14 mouse cellular contexts compared by ENCODE assay signal in the genomic region with DNA sequence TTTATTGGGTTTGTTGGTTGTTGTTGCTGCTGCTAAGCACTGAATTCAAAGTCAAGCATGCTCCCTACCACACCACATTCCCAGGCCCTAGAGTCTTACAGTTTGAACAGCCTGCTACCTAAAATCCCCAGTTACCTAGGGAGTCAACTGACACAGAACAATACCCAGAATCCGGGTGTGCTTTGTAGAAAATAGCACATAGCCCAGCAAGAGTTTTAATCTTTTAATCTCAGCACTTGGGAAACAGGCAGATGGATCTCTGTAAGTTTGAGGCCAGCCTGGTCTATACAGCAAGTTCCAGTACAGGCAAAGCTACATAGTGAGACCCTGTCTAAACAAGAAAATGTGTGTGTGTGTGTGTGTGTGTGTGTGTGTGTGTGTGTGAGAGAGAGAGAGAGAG. TPM values are rescaled to one million over a fixed set of nuclear protein-coding genes. Genes with fewer than 3 reads are reported as not detected.
A peak's percentile ranks its signal among the peaks of the same experiment; 100 is the strongest.
DNase-seq lines count a peak whose midpoint lies in the region; ATAC-seq and TF ChIP-seq lines count a peak whose summit lies in the region.
"Had no signal": no experiment of that assay in that cellular context is flagged by ENCODE, and none has a peak within 500 bp of the region (broad histone marks: within the 10 kb centered on the region; RNA-seq: fewer than 3 reads in every experiment).

No protein-coding gene starts in this region.

- no peak for DNase-seq in forebrain, embryonic 14.5 days (ENCODE audit: low spot score)
- DNase-seq in left cerebral cortex, adult 8-10 months (ENCODE audit: low spot score in 2 of 2): no peak
- DNase-seq in gastrocnemius, adult 8-10 months (ENCODE audit: low spot score in 2 of 2): no peak
- DNase-seq: adrenal gland, postnatal 14 days; cerebellum, adult 11 months; heart, adult 18-20 months; kidney, adult 18-20 months; right cerebral cortex, postnatal 14 days had no signal

- H3K27ac ChIP-seq in forebrain, embryonic 13.5 days: no peak overlapping the region
- no peak overlapping the region for H3K27ac ChIP-seq in forebrain, embryonic 14.5 days (ENCODE audit: low read depth, low read length)
- no peak overlapping the region for H3K27ac ChIP-seq in intestine, embryonic 15.5 days
- H3K27ac ChIP-seq in small intestine, adult 2 months (ENCODE audit: insufficient read depth, low read depth, low read length): peak overlapping the region; percentile 64; the same call in 1 of the 2 replicates

- no peak for TF ChIP-seq POLR2A in small intestine, adult 2 months (IDR thresholded peaks at IDR 0.05; ENCODE audit: low read depth, low read length)

- 42% methylated on average over 1 of the region's 1 CpGs for WGBS in forebrain, embryonic 13.5 days
- WGBS in forebrain, embryonic 14.5 days: 28% methylated on average over 1 of the region's 1 CpGs
- WGBS in intestine, embryonic 15.5 days: 86% methylated on average over 1 of the region's 1 CpGs
- WGBS in small intestine, adult 2 months: 39% methylated on average over 1 of the region's 1 CpGs

- H3K4me3 ChIP-seq in forebrain, embryonic 13.5 days: no peak overlapping the region
- H3K4me3 ChIP-seq in forebrain, embryonic 14.5 days (ENCODE audit: low read depth, low read length): no peak overlapping the region
- H3K4me3 ChIP-seq in megakaryocyte, embryonic 14.5 days (replicated peaks): peak overlapping the region; percentile 16
- H3K4me3 ChIP-seq in intestine, embryonic 15.5 days (replicated peaks): no peak overlapping the region
- H3K4me3 ChIP-seq in small intestine, adult 2 months (ENCODE audit: low read depth, low read length): no peak overlapping the region

- no peak overlapping the region for H3K9ac ChIP-seq in forebrain, embryonic 13.5 days
- no peak overlapping the region for H3K9ac ChIP-seq in forebrain, embryonic 14.5 days (ENCODE audit: low read length)
- no peak overlapping the region for H3K9ac ChIP-seq in intestine, embryonic 15.5 days

- peaks cover 37% of the 10 kb centered on the region for H3K4me1 ChIP-seq in forebrain, embryonic 13.5 days
- H3K4me1 ChIP-seq in forebrain, embryonic 14.5 days (ENCODE audit: control insufficient read depth, insufficient read depth, low read length): peaks cover 22% of the 10 kb centered on the region
- peaks cover 64% of the 10 kb centered on the region for H3K4me1 ChIP-seq in megakaryocyte, embryonic 14.5 days
- peaks cover 32% of the 10 kb centered on the region for H3K4me1 ChIP-seq in intestine, embryonic 15.5 days (replicated peaks)
- peaks cover 26% of the 10 kb centered on the region; the same call in 1 of the 2 replicates for H3K4me1 ChIP-seq in small intestine, adult 2 months (ENCODE audit: control insufficient read depth, insufficient read depth, insufficient read length, low read length)

- H3K27me3 ChIP-seq in forebrain, embryonic 13.5 days: no peaks in the 10 kb centered on the region
- H3K27me3 ChIP-seq in forebrain, embryonic 14.5 days (replicated peaks; ENCODE audit: control insufficient read depth, insufficient read depth, low read length): no peaks in the 10 kb centered on the region
- H3K27me3 ChIP-seq in megakaryocyte, embryonic 14.5 days (replicated peaks): no peaks in the 10 kb centered on the region
- no peaks in the 10 kb centered on the region for H3K27me3 ChIP-seq in intestine, embryonic 15.5 days (replicated peaks)
- no peaks in the 10 kb centered on the region for H3K27me3 ChIP-seq in small intestine, adult 2 months (ENCODE audit: control insufficient read depth, insufficient read depth, low read length)
- H3K27me3 ChIP-seq: limb, embryonic 12.5 days had no signal

- H3K9me3 ChIP-seq in forebrain, embryonic 13.5 days (replicated peaks): no peaks in the 10 kb centered on the region
- H3K9me3 ChIP-seq in forebrain, embryonic 14.5 days (replicated peaks; ENCODE audit: control insufficient read depth, low read length): no peaks in the 10 kb centered on the region
- H3K9me3 ChIP-seq in megakaryocyte, embryonic 14.5 days: no peaks in the 10 kb centered on the region
- H3K9me3 ChIP-seq in intestine, embryonic 15.5 days: no peaks in the 10 kb centered on the region
- H3K9me3 ChIP-seq: limb, embryonic 12.5 days had no signal

- no peaks in the 10 kb centered on the region for H3K36me3 ChIP-seq in forebrain, embryonic 13.5 days (ENCODE audit: poor library complexity, severe bottlenecking)
- no peaks in the 10 kb centered on the region for H3K36me3 ChIP-seq in forebrain, embryonic 14.5 days (ENCODE audit: control insufficient read depth, insufficient read depth, low read length)
- peaks cover 32% of the 10 kb centered on the region for H3K36me3 ChIP-seq in megakaryocyte, embryonic 14.5 days (replicated peaks; ENCODE audit: low read length)
- H3K36me3 ChIP-seq in intestine, embryonic 15.5 days: no peaks in the 10 kb centered on the region
- H3K36me3 ChIP-seq in small intestine, adult 2 months (ENCODE audit: control insufficient read depth, insufficient read depth, low read length): no peaks in the 10 kb centered on the region; the same call in 1 of the 2 replicates

- peak overlapping the region; percentile 73; the same call in 1 of the 2 replicates for H3K4me2 ChIP-seq in forebrain, embryonic 13.5 days
- H3K4me2 ChIP-seq in forebrain, embryonic 14.5 days (ENCODE audit: low read length): no peak overlapping the region
- peak overlapping the region; percentile 56; the same call in 1 of the 2 replicates for H3K4me2 ChIP-seq in intestine, embryonic 15.5 days (replicated peaks)

- ATAC-seq in forebrain, embryonic 13.5 days: no peak
- ATAC-seq in forebrain, embryonic 14.5 days: no peak
- ATAC-seq in megakaryocyte, adult 5-6 weeks (ENCODE audit: poor library complexity, severe bottlenecking): no peak
- ATAC-seq in intestine, embryonic 15.5 days: no peak

- no peak for TF ChIP-seq CTCF in small intestine, adult 2 months (IDR thresholded peaks at IDR 0.05; ENCODE audit: extremely low read depth, insufficient read length, insufficient replicate concordance, low read depth, low read length)

RNA-seq across cellular contexts. Expression of gene Dnah8, which starts 13.4 kb away (rescaled TPM):
- 0.84 and 0.85 TPM in 2 replicates for polyA plus RNA-seq in forebrain, embryonic 13.5 days (2015; fragmentation: Nextera tagmentation; extraction: Ambion mirVana)
- 1.7 and 1.9 TPM in 2 replicates for polyA plus RNA-seq in forebrain, embryonic 14.5 days (2014; fragmentation: Nextera tagmentation; extraction: Ambion mirVana)
- polyA plus RNA-seq in megakaryocyte, embryonic 14.5 days (2012; ENCODE audit: insufficient read depth, low replicate concordance): not detected in 2 replicates
- 23.8 and 24.3 TPM in 2 replicates for total RNA-seq in megakaryocyte, adult 5-6 weeks (2015)
- 35.7 and 43.9 TPM in 2 replicates for total RNA-seq in megakaryocyte, adult 5-6 weeks (2017)
- polyA plus RNA-seq in intestine, embryonic 15.5 days (2015; fragmentation: Nextera tagmentation; extraction: Ambion mirVana): 0.82 and 1.2 TPM in 2 replicates
- 2.9 and 10.7 TPM in 2 replicates for polyA plus RNA-seq in small intestine, adult 2 months (2012; rRNA removed)
- 1 to 10 TPM in 3 of 4 experiments, under 1 TPM in 1; 0.91 to 1.9 (median 1.7) TPM for total RNA-seq in left cerebral cortex, adult 8-10 months (2022)
- under 1 TPM in 2 of 4 experiments, not detected in 2; 0.18 to 0.24 TPM for total RNA-seq in gastrocnemius, adult 8-10 months (2022)

RNA-seq across cellular contexts. Expression of gene Glo1, which starts 15.9 kb away (rescaled TPM):
- polyA plus RNA-seq in forebrain, embryonic 13.5 days (2015; fragmentation: Nextera tagmentation; extraction: Ambion mirVana): 191 and 194 TPM in 2 replicates
- 210 TPM in 2 replicates for polyA plus RNA-seq in forebrain, embryonic 14.5 days (2014; fragmentation: Nextera tagmentation; extraction: Ambion mirVana)
- polyA plus RNA-seq in megakaryocyte, embryonic 14.5 days (2012; ENCODE audit: insufficient read depth, low replicate concordance): 0.65 and 21.7 TPM in 2 replicates
- total RNA-seq in megakaryocyte, adult 5-6 weeks (2015): 52.5 and 55.3 TPM in 2 replicates
- total RNA-seq in megakaryocyte, adult 5-6 weeks (2017): 56.7 and 61.8 TPM in 2 replicates
- polyA plus RNA-seq in intestine, embryonic 15.5 days (2015; fragmentation: Nextera tagmentation; extraction: Ambion mirVana): 215 and 241 TPM in 2 replicates
- polyA plus RNA-seq in small intestine, adult 2 months (2012; rRNA removed): 13.7 and 38.9 TPM in 2 replicates
- total RNA-seq in left cerebral cortex, adult 8-10 months (2022): 100 to 1,000 TPM; 157 to 162 (median 161) TPM
- 100 to 1,000 TPM; 174 to 196 (median 184) TPM for total RNA-seq in gastrocnemius, adult 8-10 months (2022)

RNA-seq across cellular contexts. Expression of gene Btbd9, which starts 34.5 kb away (rescaled TPM):
- 111 and 116 TPM in 2 replicates for polyA plus RNA-seq in forebrain, embryonic 13.5 days (2015; fragmentation: Nextera tagmentation; extraction: Ambion mirVana)
- 73.7 and 122 TPM in 2 replicates for polyA plus RNA-seq in forebrain, embryonic 14.5 days (2014; fragmentation: Nextera tagmentation; extraction: Ambion mirVana)
- polyA plus RNA-seq in megakaryocyte, embryonic 14.5 days (2012; ENCODE audit: insufficient read depth, low replicate concordance): 80.3 and 125 TPM in 2 replicates
- 16.3 and 21.0 TPM in 2 replicates for total RNA-seq in megakaryocyte, adult 5-6 weeks (2015)
- total RNA-seq in megakaryocyte, adult 5-6 weeks (2017): 12.6 and 15.5 TPM in 2 replicates
- 52.8 and 53.1 TPM in 2 replicates for polyA plus RNA-seq in intestine, embryonic 15.5 days (2015; fragmentation: Nextera tagmentation; extraction: Ambion mirVana)
- polyA plus RNA-seq in small intestine, adult 2 months (2012; rRNA removed): 8.0 and 31.2 TPM in 2 replicates
- total RNA-seq in left cerebral cortex, adult 8-10 months (2022): 100 to 1,000 TPM in 1 of 4 experiments, 10 to 100 TPM in 3; 85.1 to 103 (median 92.1) TPM
- total RNA-seq in gastrocnemius, adult 8-10 months (2022): 10 to 100 TPM; 11.9 to 18.5 (median 12.6) TPM
